Mouse (Mus musculus) erythroblast, embryonic 14.5 days (primary cell): ENCODE results near the gene Cacna1g.

Source experiments
- GATA1 ChIP-seq: IDR thresholded peaks from 2 replicates; pipeline ENCODE4 v1.6.1; 2012; ENCODE audit warnings: low read length, inconsistent platforms, mixed read lengths
- TAL1 ChIP-seq: IDR thresholded peaks from 3 replicates; pipeline ENCODE4 v1.6.1; 2012; ENCODE audit warnings: low read length, inconsistent platforms, mixed read lengths

- TF ChIP-seq GATA1 (no peak), TAL1 (no peak)
Observed at GRCm38 (mm10) chr11:94457001-94457400, 17.0 kb downstream of the Cacna1g start.
